Mouse (Mus musculus): ENCODE data around the gene Ssr2.

Ssr2 gene

DNA sequence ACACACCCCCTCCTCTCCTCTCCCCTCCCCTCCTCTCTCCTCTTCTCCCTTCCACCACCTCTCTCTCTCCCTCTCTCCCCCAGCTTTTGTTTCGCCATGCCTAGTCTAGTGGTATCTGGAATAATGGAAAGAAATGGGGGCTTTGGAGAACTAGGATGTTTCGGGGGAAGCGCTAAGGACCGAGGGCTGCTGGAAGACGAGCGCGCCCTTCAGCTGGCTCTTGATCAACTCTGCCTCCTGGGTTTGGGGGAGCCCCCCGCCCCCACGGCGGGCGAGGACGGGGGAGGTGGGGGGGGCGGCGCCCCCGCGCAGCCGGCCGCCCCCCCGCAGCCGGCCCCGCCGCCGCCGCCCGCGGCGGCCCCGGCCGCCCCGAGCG, 43.4 kb upstream of the Ssr2 start, which contains the start of gene Mex3a:
Gene Mex3a, plus strand, starts transcription at position 97 of the 376 bp plus-strand sequence.
- Histone ChIP-seq H3K9me3 (ENCODE audit: low read length) (no peaks in the 10 kb centered on the region), H3K4me1 (replicated peaks; ENCODE audit: low read depth, low read length) (peaks cover 76% of the 10 kb centered on the region), H3K36me3 (ENCODE audit: insufficient read depth, low read length) (peaks cover 57% of the 10 kb centered on the region), H3K27me3 (ENCODE audit: insufficient read depth, low read length) (no peaks in the 10 kb centered on the region), H3K4me3 (replicated peaks; ENCODE audit: low read length) (peak within 1 kb of the TSS; percentile 92)
- no peak for TF ChIP-seq POU5F1 (IDR thresholded peaks at IDR 0.05; ENCODE audit: borderline replicate concordance, low read length)
- no peak for TF ChIP-seq CTCF (conservative IDR thresholded peaks at IDR 0.05; ENCODE audit: low read length)

DNA sequence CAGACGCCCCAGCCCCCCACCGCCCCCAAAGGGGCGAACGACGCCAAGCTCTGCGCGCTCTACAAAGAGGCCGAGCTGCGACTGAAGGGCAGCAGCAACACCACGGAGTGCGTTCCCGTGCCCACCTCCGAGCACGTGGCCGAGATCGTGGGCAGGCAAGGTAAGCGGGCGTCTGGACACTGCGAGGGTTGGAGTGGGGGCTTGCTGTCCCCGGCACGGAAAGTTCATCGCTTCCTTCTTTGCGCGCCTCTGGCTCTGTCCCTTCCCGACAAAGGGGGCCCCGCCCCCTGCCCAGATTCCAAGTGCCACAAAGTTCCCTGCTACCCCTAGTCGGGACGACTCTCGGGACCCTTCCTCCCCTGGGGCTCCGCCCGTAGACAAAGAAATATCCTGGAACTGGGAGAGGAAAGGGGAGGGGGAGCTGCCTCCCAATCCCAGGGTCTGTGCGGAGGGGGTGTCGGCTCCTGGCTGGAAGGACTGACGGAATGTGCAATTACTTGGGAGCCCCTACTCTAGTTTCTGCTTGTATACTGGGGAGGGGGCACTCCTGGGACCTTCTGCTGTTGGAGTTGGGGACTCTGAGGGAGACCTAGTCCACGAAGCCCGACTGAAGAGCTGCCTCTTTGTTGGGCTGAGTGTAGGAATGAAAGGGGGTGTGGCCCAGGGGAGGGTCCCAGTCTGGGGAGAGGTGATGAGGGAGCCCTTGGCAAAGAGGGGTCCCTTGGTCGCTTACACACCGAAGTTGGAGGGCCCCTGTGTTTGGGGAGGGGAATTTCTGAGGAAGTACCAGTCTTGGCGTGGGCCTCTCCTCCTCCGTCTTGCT, 42.8 kb upstream of the Ssr2 start:
- H3K4me1 ChIP-seq (replicated peaks; ENCODE audit: low read depth, low read length): peaks cover 76% of the 10 kb centered on the region
- no peak for TF ChIP-seq CTCF (conservative IDR thresholded peaks at IDR 0.05; ENCODE audit: low read length)
- no peak for TF ChIP-seq NANOG (IDR thresholded peaks at IDR 0.05; ENCODE audit: borderline replicate concordance, low read length)
- TF ChIP-seq POU5F1 (IDR thresholded peaks at IDR 0.05; ENCODE audit: borderline replicate concordance, low read length): no peak
- no peaks in the 10 kb centered on the region for H3K9me3 ChIP-seq (ENCODE audit: low read length)
- peaks cover 57% of the 10 kb centered on the region for H3K36me3 ChIP-seq (ENCODE audit: insufficient read depth, low read length)
- H3K27me3 ChIP-seq (ENCODE audit: insufficient read depth, low read length): no peaks in the 10 kb centered on the region
- peak overlapping the region; percentile 92 for H3K4me3 ChIP-seq (replicated peaks; ENCODE audit: low read length)

DNA sequence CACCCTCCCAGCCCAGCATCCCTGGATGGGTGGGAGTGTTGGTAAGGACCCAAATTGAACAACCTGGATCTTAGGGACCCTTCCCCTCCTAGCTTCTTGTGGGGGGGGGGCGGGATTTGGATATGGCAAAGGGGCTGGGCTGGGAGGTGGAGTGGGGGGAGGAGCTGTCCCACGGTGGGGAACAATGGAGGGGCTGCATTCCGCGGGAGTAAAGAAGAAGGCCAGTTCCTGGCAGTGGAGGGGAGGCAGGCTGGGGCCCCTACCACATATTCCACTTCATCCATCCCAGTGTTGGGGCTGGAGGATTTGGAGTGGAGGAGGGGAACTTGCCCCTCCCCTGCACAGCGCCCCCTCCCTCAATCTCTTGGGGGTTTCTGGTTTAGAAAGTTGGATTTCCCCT, 42.0 kb upstream of the Ssr2 start:
- Histone ChIP-seq H3K27me3 (ENCODE audit: insufficient read depth, low read length) (no peaks in the 10 kb centered on the region), H3K9me3 (ENCODE audit: low read length) (no peaks in the 10 kb centered on the region), H3K4me3 (replicated peaks; ENCODE audit: low read length) (peak overlapping the region; percentile 92), H3K36me3 (ENCODE audit: insufficient read depth, low read length) (peaks cover 57% of the 10 kb centered on the region), H3K4me1 (replicated peaks; ENCODE audit: low read depth, low read length) (peaks cover 77% of the 10 kb centered on the region)
- TF ChIP-seq CTCF (conservative IDR thresholded peaks at IDR 0.05; ENCODE audit: low read length): no peak
- no peak for TF ChIP-seq NANOG (IDR thresholded peaks at IDR 0.05; ENCODE audit: borderline replicate concordance, low read length)
- TF ChIP-seq POU5F1 (IDR thresholded peaks at IDR 0.05; ENCODE audit: borderline replicate concordance, low read length): no peak

DNA sequence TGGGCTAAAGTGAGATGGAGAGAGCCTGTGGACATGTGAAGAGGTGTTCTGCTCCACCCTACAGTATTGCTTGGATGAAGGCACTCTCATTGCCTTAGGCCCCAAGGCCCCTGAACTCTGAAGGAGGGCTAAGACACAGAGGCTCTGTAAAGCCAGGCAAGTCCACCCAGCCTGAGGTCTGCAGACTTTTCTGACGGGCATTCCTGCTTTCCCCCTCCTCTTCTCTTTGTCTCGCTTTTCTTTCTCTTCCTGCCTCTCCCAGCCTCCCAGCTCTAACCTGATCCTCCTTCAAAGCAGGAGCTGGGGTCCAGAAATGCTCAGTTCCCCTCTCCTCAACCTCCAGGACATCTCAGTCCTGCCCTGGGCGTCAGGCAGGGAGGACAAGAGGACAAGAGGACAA, 40.7 kb upstream of the Ssr2 start:
- Histone ChIP-seq H3K4me1 (replicated peaks; ENCODE audit: low read depth, low read length) (peaks cover 76% of the 10 kb centered on the region), H3K9me3 (ENCODE audit: low read length) (no peaks in the 10 kb centered on the region), H3K36me3 (ENCODE audit: insufficient read depth, low read length) (peaks cover 49% of the 10 kb centered on the region), H3K27me3 (ENCODE audit: insufficient read depth, low read length) (no peaks in the 10 kb centered on the region), H3K4me3 (replicated peaks; ENCODE audit: low read length) (peak overlapping the region; percentile 92)
- TF ChIP-seq POU5F1 (IDR thresholded peaks at IDR 0.05; ENCODE audit: borderline replicate concordance, low read length): no peak
- TF ChIP-seq NANOG (IDR thresholded peaks at IDR 0.05; ENCODE audit: borderline replicate concordance, low read length): no peak
- TF ChIP-seq CTCF (conservative IDR thresholded peaks at IDR 0.05; ENCODE audit: low read length): no peak

DNA sequence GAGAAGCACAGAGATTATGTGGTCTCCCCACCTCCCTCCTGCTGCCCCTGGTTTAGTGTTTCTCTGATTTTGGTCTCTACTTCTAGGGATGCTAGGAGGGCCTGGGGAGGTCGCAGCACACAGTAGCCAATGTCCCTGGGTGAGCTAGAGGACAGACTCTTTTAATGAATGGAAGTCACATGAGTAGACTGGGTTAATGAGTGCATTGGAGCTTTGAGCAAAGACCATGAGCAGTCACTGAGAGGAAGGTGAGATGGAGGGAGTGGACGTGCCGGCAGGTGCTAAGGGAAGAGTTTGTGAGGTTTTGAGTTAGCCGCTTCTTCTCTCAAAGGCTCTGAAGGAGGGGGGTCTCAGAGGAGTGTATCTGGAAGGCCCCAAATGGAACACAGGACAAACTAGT, 40.1 kb upstream of the Ssr2 start:
- TF ChIP-seq NANOG (IDR thresholded peaks at IDR 0.05; ENCODE audit: borderline replicate concordance, low read length): no peak
- TF ChIP-seq CTCF (conservative IDR thresholded peaks at IDR 0.05; ENCODE audit: low read length): no peak
- no peak for TF ChIP-seq POU5F1 (IDR thresholded peaks at IDR 0.05; ENCODE audit: borderline replicate concordance, low read length)
- Histone ChIP-seq H3K4me1 (replicated peaks; ENCODE audit: low read depth, low read length) (peaks cover 76% of the 10 kb centered on the region), H3K36me3 (ENCODE audit: insufficient read depth, low read length) (peaks cover 53% of the 10 kb centered on the region), H3K27me3 (ENCODE audit: insufficient read depth, low read length) (no peaks in the 10 kb centered on the region), H3K4me3 (replicated peaks; ENCODE audit: low read length) (peak overlapping the region; percentile 92), H3K9me3 (ENCODE audit: low read length) (no peaks in the 10 kb centered on the region)

DNA sequence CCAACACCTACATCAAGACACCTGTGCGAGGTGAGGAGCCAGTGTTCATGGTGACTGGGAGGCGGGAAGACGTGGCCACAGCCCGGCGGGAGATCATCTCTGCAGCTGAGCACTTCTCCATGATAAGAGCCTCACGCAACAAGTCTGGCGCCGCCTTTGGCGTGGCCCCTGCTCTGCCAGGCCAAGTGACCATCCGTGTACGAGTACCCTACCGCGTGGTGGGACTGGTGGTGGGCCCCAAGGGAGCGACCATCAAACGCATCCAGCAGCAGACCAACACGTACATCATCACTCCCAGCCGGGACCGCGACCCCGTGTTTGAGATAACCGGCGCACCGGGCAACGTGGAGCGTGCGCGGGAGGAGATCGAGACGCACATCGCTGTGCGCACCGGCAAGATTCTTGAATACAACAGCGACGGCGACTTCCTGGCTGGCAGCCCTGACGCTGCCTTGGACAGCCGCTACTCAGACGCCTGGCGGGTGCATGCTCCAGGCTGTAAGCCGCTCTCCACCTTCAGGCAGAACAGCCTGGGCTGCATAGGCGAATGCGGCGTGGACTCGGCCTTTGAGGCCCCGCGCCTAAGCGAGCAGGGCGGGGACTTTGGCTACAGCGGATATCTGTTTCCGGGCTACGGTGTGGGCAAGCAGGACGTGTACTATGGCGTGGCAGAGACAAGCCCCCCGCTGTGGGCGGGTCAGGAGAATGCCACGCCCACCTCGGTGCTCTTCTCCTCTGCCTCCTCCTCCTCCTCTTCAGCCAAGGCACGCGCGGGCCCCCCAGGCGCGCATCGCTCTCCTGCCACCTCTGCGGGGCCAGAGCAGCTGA, 39.4 kb upstream of the Ssr2 start:
- H3K4me3 ChIP-seq (replicated peaks; ENCODE audit: low read length): peak overlapping the region; percentile 92
- peaks cover 61% of the 10 kb centered on the region for H3K36me3 ChIP-seq (ENCODE audit: insufficient read depth, low read length)
- H3K4me1 ChIP-seq (replicated peaks; ENCODE audit: low read depth, low read length): peaks cover 82% of the 10 kb centered on the region
- H3K27me3 ChIP-seq (ENCODE audit: insufficient read depth, low read length): no peaks in the 10 kb centered on the region
- no peaks in the 10 kb centered on the region for H3K9me3 ChIP-seq (ENCODE audit: low read length)
- TF ChIP-seq NANOG (IDR thresholded peaks at IDR 0.05; ENCODE audit: borderline replicate concordance, low read length) (no peak), CTCF (conservative IDR thresholded peaks at IDR 0.05; ENCODE audit: low read length) (no peak), POU5F1 (IDR thresholded peaks at IDR 0.05; ENCODE audit: borderline replicate concordance, low read length) (no peak)

DNA sequence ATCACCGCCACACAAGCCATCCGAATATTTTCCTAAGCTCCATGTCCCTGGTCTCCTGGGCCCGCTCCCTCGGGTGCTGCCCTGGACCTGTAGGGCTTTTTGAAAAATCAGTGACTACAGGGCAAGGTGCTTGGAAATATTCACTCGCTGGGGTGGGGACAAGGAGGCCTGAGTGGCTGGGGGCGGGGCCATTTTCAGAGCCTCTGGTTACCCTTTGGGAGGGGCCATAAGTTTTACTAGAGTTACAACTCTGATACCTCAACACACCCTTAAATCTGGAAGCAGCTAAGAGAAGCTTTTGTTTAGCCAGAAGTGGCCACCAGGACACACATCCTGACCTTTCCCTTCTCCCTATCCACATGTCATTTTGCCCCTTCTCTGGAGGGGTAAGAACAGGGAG, 38.5 kb upstream of the Ssr2 start:
- H3K9me3 ChIP-seq (ENCODE audit: low read length): no peaks in the 10 kb centered on the region
- peaks cover 69% of the 10 kb centered on the region for H3K36me3 ChIP-seq (ENCODE audit: insufficient read depth, low read length)
- H3K4me1 ChIP-seq (replicated peaks; ENCODE audit: low read depth, low read length): peaks cover 90% of the 10 kb centered on the region
- TF ChIP-seq POU5F1 (IDR thresholded peaks at IDR 0.05; ENCODE audit: borderline replicate concordance, low read length) (no peak), CTCF (conservative IDR thresholded peaks at IDR 0.05; ENCODE audit: low read length) (no peak), NANOG (IDR thresholded peaks at IDR 0.05; ENCODE audit: borderline replicate concordance, low read length) (no peak)
- H3K27me3 ChIP-seq (ENCODE audit: insufficient read depth, low read length): no peaks in the 10 kb centered on the region
- H3K4me3 ChIP-seq (replicated peaks; ENCODE audit: low read length): peak overlapping the region; percentile 92

Data from E14TG2a.4 (cell line).